Mouse (Mus musculus) ES-E14 (cell line): ENCODE measurements at regions not wholly inside any gene's neighbourhood (a gene's known extent, or its start where the extent isn't known, plus 50 kb on each side); places are given as distances from the start of the nearest gene placed in this dataset.

Source experiments
- HCFC1 ChIP-seq: IDR thresholded peaks from 2 replicates; pipeline ENCODE4 v1.6.1; 2012; ENCODE audit warnings: low read length, inconsistent platforms, borderline replicate concordance; ENCODE audit not compliant: insufficient read depth
- ZNF384 ChIP-seq: IDR thresholded peaks from 2 replicates; pipeline ENCODE4 v1.6.1; 2012; ENCODE audit warnings: low read depth, low read length, inconsistent platforms

- no peak for TF ChIP-seq ZNF384
- TF ChIP-seq HCFC1: no peak
Observed at GRCm38 (mm10) chr9:92882251-92882832, 340.3 kb downstream of the Plod2 start.
